Mouse (Mus musculus) right cerebral cortex, postnatal 36 days (tissue): ENCODE measurements around the gene Gapt.
A peak's percentile ranks its signal among the peaks of the same experiment; 100 is the strongest.

Source experiments
- DNase-seq, 2 experiments: peaks; one replicate each; pipeline ENCODE4 v3.0.0; 2022; ENCODE audit warnings: low spot score in 2 of 2, mixed read lengths in 1 of 2

The Gapt gene

GRCm38 (mm10) chr13:110346707-110347106, 10.3 kb downstream of the Gapt start:
- DNase-seq, result no peak

GRCm38 (mm10) chr13:110342602-110343001, 14.4 kb downstream of the Gapt start:
- DNase-seq, result no peak

- no peak for DNase-seq
Measured at GRCm38 (mm10) chr13:110332958-110333597, 23.9 kb downstream of the Gapt start.

- peak; percentile 3 to 5 for DNase-seq
Measured at GRCm38 (mm10) chr13:110318746-110319145, 38.3 kb downstream of the Gapt start.

- DNase-seq, result no peak
Measured at GRCm38 (mm10) chr13:110307188-110307587, 49.8 kb downstream of the Gapt start.
